Mouse (Mus musculus): ENCODE results near the gene Metap2. TPM values are rescaled to one million over a fixed set of nuclear protein-coding genes. Genes with fewer than 3 reads are reported as not detected.

Metap2 gene
- total RNA-seq, 1 experiment = 206 TPM

DNA sequence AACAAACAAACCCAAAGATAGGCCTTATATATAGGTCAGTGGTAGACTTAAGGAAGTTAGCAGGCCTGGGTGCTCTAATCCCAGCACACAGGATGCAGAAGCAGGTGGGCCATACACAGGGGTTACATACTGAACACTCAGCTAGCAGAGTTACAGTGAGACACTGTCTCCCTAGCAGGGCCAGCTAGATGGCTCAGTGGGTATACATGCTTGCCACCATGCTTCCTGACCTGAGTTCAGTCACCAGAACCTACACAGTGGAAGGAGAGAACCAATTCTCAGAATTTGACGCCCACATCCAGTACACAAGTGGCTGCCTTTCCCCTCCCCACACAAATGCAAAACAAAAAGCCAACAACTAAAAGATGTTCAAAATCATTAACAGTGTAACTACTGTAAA lies 20.1 kb downstream of the Metap2 start:
- DNase-seq (ENCODE audit: low read depth, low spot score) = no peak
- H3K9ac ChIP-seq (ENCODE audit: insufficient read depth, low read depth, low read length, poor library complexity, severe bottlenecking) = no peak overlapping the region
- H3K4me3 ChIP-seq (ENCODE audit: insufficient read depth in 1 of 2, low read depth in 1 of 2, low read length in 2 of 2, poor library complexity in 1 of 2, severe bottlenecking in 1 of 2) = no peak overlapping the region
- peaks cover 9% of the 10 kb centered on the region for H3K36me3 ChIP-seq (ENCODE audit: control insufficient read depth, insufficient read depth, low read length, poor library complexity, severe bottlenecking)
- no peak for TF ChIP-seq MAFK (IDR thresholded peaks at IDR 0.05; ENCODE audit: insufficient read depth, low read depth, low read length)
- TF ChIP-seq ZNF384 (IDR thresholded peaks at IDR 0.05; ENCODE audit: low read depth, low read length) = no peak
- no peak for TF ChIP-seq ZC3H11A (IDR thresholded peaks at IDR 0.05; ENCODE audit: borderline replicate concordance, low read depth, low read length)
- no peak for TF ChIP-seq CHD2 (IDR thresholded peaks at IDR 0.05; ENCODE audit: low read depth, low read length)
- no peak for TF ChIP-seq HCFC1 (IDR thresholded peaks at IDR 0.05; ENCODE audit: borderline replicate concordance, insufficient read depth, low read length)
- H3K4me1 ChIP-seq (ENCODE audit: control insufficient read depth in 2 of 2, insufficient read depth in 2 of 2, low read length in 2 of 2, poor library complexity in 1 of 2) = no peaks in the 10 kb centered on the region
- no peak overlapping the region for H3K27ac ChIP-seq (ENCODE audit: insufficient read depth, low read depth, low read length, poor library complexity, severe bottlenecking)
- in situ Hi-C loops (cut with MboI; ENCODE audit: low sequenced_read_pairs in 2 of 2, unreplicated experiment in 2 of 2) = no loop called here
- H3K9me3 ChIP-seq (ENCODE audit: control insufficient read depth, insufficient read depth, low read depth, low read length) = no peaks in the 10 kb centered on the region

- no peaks in the 10 kb centered on the region for H3K4me1 ChIP-seq (ENCODE audit: control insufficient read depth in 2 of 2, insufficient read depth in 2 of 2, low read length in 2 of 2, poor library complexity in 1 of 2)
- no peak overlapping the region for H3K4me3 ChIP-seq (ENCODE audit: insufficient read depth in 1 of 2, low read depth in 1 of 2, low read length in 2 of 2, poor library complexity in 1 of 2, severe bottlenecking in 1 of 2)
- no peaks in the 10 kb centered on the region for H3K9me3 ChIP-seq (ENCODE audit: control insufficient read depth, insufficient read depth, low read depth, low read length)
- TF ChIP-seq ZNF384 (IDR thresholded peaks at IDR 0.05; ENCODE audit: low read depth, low read length) (no peak), ZC3H11A (IDR thresholded peaks at IDR 0.05; ENCODE audit: borderline replicate concordance, low read depth, low read length) (no peak), CHD2 (IDR thresholded peaks at IDR 0.05; ENCODE audit: low read depth, low read length) (no peak), MAFK (IDR thresholded peaks at IDR 0.05; ENCODE audit: insufficient read depth, low read depth, low read length) (no peak), HCFC1 (IDR thresholded peaks at IDR 0.05; ENCODE audit: borderline replicate concordance, insufficient read depth, low read length) (no peak)
- no peak overlapping the region for H3K27ac ChIP-seq (ENCODE audit: insufficient read depth, low read depth, low read length, poor library complexity, severe bottlenecking)
- no peak for DNase-seq (ENCODE audit: low read depth, low spot score)
- in situ Hi-C loops (cut with MboI; ENCODE audit: low sequenced_read_pairs in 2 of 2, unreplicated experiment in 2 of 2) = no loop called here
- no peak overlapping the region for H3K9ac ChIP-seq (ENCODE audit: insufficient read depth, low read depth, low read length, poor library complexity, severe bottlenecking)
- H3K36me3 ChIP-seq (ENCODE audit: control insufficient read depth, insufficient read depth, low read length, poor library complexity, severe bottlenecking) = peaks cover 27% of the 10 kb centered on the region
These were observed 28.0 kb downstream of the Metap2 start for GRCm38 (mm10) chr10:93868886-93869285.

- H3K36me3 ChIP-seq (ENCODE audit: control insufficient read depth, insufficient read depth, low read length, poor library complexity, severe bottlenecking) = peaks cover 27% of the 10 kb centered on the region
These were observed 28.5 kb downstream of the Metap2 start for GRCm38 (mm10) chr10:93868401-93868800.

GRCm38 (mm10) chr10:93856095-93856494 lies 40.8 kb downstream of the Metap2 start:
- in situ Hi-C loops (cut with MboI; ENCODE audit: low sequenced_read_pairs in 2 of 2, unreplicated experiment in 2 of 2) = no loop called here
- H3K9ac ChIP-seq (ENCODE audit: insufficient read depth, low read depth, low read length, poor library complexity, severe bottlenecking) = no peak overlapping the region
- TF ChIP-seq CHD2 (IDR thresholded peaks at IDR 0.05; ENCODE audit: low read depth, low read length) = no peak
- TF ChIP-seq HCFC1 (IDR thresholded peaks at IDR 0.05; ENCODE audit: borderline replicate concordance, insufficient read depth, low read length) = no peak
- no peak for TF ChIP-seq ZC3H11A (IDR thresholded peaks at IDR 0.05; ENCODE audit: borderline replicate concordance, low read depth, low read length)
- no peak for TF ChIP-seq MAFK (IDR thresholded peaks at IDR 0.05; ENCODE audit: insufficient read depth, low read depth, low read length)
- TF ChIP-seq ZNF384 (IDR thresholded peaks at IDR 0.05; ENCODE audit: low read depth, low read length) = no peak
- peaks cover 9% of the 10 kb centered on the region for H3K36me3 ChIP-seq (ENCODE audit: control insufficient read depth, insufficient read depth, low read length, poor library complexity, severe bottlenecking)
- H3K27ac ChIP-seq (ENCODE audit: insufficient read depth, low read depth, low read length, poor library complexity, severe bottlenecking) = no peak overlapping the region
- H3K4me3 ChIP-seq (ENCODE audit: insufficient read depth in 1 of 2, low read depth in 1 of 2, low read length in 2 of 2, poor library complexity in 1 of 2, severe bottlenecking in 1 of 2) = no peak overlapping the region
- H3K9me3 ChIP-seq (ENCODE audit: control insufficient read depth, insufficient read depth, low read depth, low read length) = no peaks in the 10 kb centered on the region
- H3K4me1 ChIP-seq (ENCODE audit: control insufficient read depth in 2 of 2, insufficient read depth in 2 of 2, low read length in 2 of 2, poor library complexity in 1 of 2) = no peaks in the 10 kb centered on the region
- no peak for DNase-seq (ENCODE audit: low read depth, low spot score)

More at GRCm38 (mm10) chr10:93868401-93868800, 28.5 kb downstream of the Metap2 start:
- no peak overlapping the region for H3K9ac ChIP-seq (ENCODE audit: insufficient read depth, low read depth, low read length, poor library complexity, severe bottlenecking)
- TF ChIP-seq MAFK (IDR thresholded peaks at IDR 0.05; ENCODE audit: insufficient read depth, low read depth, low read length) (no peak), CHD2 (IDR thresholded peaks at IDR 0.05; ENCODE audit: low read depth, low read length) (no peak), ZC3H11A (IDR thresholded peaks at IDR 0.05; ENCODE audit: borderline replicate concordance, low read depth, low read length) (no peak), HCFC1 (IDR thresholded peaks at IDR 0.05; ENCODE audit: borderline replicate concordance, insufficient read depth, low read length) (no peak), ZNF384 (IDR thresholded peaks at IDR 0.05; ENCODE audit: low read depth, low read length) (no peak)
- in situ Hi-C loops (cut with MboI; ENCODE audit: low sequenced_read_pairs in 2 of 2, unreplicated experiment in 2 of 2) = no loop called here
- no peak overlapping the region for H3K27ac ChIP-seq (ENCODE audit: insufficient read depth, low read depth, low read length, poor library complexity, severe bottlenecking)
- H3K4me3 ChIP-seq (ENCODE audit: insufficient read depth in 1 of 2, low read depth in 1 of 2, low read length in 2 of 2, poor library complexity in 1 of 2, severe bottlenecking in 1 of 2) = no peak overlapping the region
- no peak for DNase-seq (ENCODE audit: low read depth, low spot score)
- no peaks in the 10 kb centered on the region for H3K9me3 ChIP-seq (ENCODE audit: control insufficient read depth, insufficient read depth, low read depth, low read length)
- no peaks in the 10 kb centered on the region for H3K4me1 ChIP-seq (ENCODE audit: control insufficient read depth in 2 of 2, insufficient read depth in 2 of 2, low read length in 2 of 2, poor library complexity in 1 of 2)

GRCm38 (mm10) chr10:93855126-93855525 lies 41.8 kb downstream of the Metap2 start:
- peaks cover 9% of the 10 kb centered on the region for H3K36me3 ChIP-seq (ENCODE audit: control insufficient read depth, insufficient read depth, low read length, poor library complexity, severe bottlenecking)
- TF ChIP-seq HCFC1 (IDR thresholded peaks at IDR 0.05; ENCODE audit: borderline replicate concordance, insufficient read depth, low read length) (no peak), CHD2 (IDR thresholded peaks at IDR 0.05; ENCODE audit: low read depth, low read length) (no peak), ZNF384 (IDR thresholded peaks at IDR 0.05; ENCODE audit: low read depth, low read length) (no peak), ZC3H11A (IDR thresholded peaks at IDR 0.05; ENCODE audit: borderline replicate concordance, low read depth, low read length) (no peak), MAFK (IDR thresholded peaks at IDR 0.05; ENCODE audit: insufficient read depth, low read depth, low read length) (no peak)
- no peaks in the 10 kb centered on the region for H3K4me1 ChIP-seq (ENCODE audit: control insufficient read depth in 2 of 2, insufficient read depth in 2 of 2, low read length in 2 of 2, poor library complexity in 1 of 2)
- H3K9me3 ChIP-seq (ENCODE audit: control insufficient read depth, insufficient read depth, low read depth, low read length) = no peaks in the 10 kb centered on the region
- H3K4me3 ChIP-seq (ENCODE audit: insufficient read depth in 1 of 2, low read depth in 1 of 2, low read length in 2 of 2, poor library complexity in 1 of 2, severe bottlenecking in 1 of 2) = no peak overlapping the region
- no peak for DNase-seq (ENCODE audit: low read depth, low spot score)
- H3K9ac ChIP-seq (ENCODE audit: insufficient read depth, low read depth, low read length, poor library complexity, severe bottlenecking) = no peak overlapping the region
- H3K27ac ChIP-seq (ENCODE audit: insufficient read depth, low read depth, low read length, poor library complexity, severe bottlenecking) = no peak overlapping the region
- in situ Hi-C loops (cut with MboI; ENCODE audit: low sequenced_read_pairs in 2 of 2, unreplicated experiment in 2 of 2) = no loop called here

Data from ES-E14 (cell line).